Mouse (Mus musculus): ENCODE results near the gene Pnkd.
A peak's percentile ranks its signal among the peaks of the same experiment; 100 is the strongest.

The Pnkd gene

DNA sequence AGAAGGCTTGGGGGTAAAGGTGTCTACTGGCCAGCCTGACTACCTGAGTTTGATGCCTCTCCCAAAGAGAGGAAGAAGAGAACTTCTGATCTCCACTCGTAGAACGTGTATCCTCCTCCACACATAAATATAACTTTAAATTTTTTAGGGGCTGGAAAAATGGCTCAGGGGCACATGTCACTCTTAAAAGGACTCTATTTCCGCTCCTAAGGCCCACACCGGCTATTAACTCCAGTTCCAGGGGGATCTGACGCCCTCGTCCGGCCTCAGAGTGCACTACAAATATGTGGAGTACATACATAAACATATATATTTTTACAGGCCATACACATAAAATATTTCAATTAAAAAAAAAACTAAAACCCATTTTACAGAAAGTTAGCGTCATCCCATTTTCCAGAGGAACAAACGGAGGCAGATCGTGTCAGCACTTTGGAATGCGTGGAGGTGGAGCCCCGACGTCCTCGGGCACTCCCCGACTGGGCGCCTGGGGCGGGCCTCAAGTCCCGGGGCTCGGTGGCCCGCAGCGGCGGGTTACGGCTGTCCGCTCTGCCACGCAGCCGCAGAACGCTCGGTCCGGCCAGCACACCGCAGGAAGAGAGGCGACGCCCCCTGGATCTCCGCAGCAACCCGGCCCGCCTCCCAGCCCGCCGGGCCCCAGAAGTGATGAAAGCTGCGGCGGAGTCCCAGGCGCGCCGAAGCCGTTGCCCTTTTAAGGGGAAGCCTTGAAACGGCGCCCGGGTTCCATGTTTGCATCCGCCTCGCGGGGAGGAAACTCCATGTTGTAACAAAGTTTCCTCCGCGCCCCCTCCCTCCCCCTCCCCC lies 106.4 kb downstream of the Pnkd start, which contains the start of gene Ctdsp1:
Gene Ctdsp1 (plus strand): TSS at position 586 of the 825 bp plus-strand sequence.
- DNase-seq: peak; percentile 97

DNA sequence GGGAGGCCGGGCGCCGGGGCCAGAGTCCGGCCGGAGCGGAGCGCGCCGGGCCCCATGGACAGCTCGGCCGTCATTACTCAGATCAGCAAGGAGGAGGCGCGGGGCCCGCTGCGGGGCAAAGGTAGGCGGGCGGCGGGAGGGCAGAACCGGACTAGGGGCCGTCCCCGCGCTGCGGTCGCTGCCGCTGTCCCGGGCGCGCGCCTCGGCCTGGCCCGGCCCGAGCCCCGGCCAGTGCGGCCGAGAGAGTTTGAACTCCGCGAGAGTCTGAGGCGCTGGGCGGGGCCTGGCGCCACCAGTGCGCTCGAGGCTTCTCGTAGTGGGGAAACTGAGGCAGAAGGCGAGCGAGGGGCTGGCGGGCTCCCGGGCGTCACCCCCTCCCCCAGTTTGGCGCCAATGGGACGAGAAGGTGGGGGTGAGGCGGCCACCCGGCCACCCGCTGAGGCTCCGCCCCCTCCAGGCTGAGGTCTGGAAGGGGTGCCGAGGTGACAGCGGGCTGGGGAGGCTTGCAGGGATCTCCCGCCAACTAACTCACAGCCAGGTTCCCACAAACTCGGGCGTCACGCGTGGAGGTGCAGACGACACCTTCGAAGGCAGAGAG lies 107.2 kb downstream of the Pnkd start:
- peak; percentile 85 for DNase-seq

DNA sequence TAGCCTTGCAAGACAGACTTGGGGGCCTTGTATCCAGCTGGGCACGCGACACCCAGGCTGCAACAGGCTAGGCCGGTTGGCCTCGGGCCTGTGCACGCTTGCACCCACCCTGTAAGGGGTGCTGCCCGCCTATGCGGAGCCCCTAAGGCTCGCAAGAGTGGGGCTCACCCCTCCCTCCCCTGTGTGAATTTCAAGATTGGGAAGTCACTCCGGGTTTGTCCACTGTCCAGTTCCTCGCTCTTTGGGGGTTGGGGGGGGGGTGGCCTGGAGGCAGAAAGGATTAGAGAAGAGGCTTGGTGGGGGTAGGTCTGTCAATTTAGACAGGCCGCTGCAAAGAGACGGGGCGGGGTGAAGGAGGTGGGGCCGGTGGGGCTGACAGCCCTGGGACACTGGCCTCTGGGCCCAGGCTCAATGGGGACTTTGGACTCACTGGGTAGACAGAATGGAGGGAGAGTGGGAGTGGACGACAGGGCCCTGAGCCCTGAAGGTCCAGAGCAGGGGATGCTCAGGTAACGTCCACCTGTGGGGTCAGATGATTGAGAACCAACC lies 107.8 kb downstream of the Pnkd start:
- peak; percentile 61 for DNase-seq

DNA sequence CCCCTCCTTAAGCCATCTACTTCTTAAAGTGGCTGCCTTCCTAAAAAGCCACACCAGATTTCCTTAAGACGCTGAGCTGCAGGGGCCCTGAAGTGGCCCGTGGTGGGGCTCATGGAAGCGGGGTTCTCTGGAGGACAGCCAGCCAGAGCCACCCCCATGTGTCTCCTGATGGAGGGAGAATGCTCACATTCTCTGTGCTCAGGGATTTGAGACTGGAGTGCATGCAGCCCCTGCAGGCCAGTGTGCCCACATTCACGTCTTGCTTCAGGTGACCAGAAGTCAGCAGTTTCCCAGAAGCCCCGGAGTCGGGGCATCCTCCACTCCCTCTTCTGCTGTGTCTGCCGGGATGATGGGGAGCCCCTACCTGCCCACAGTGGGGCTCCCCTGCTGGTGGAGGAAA lies 108.3 kb downstream of the Pnkd start:
- DNase-seq: peak; percentile 65

DNA sequence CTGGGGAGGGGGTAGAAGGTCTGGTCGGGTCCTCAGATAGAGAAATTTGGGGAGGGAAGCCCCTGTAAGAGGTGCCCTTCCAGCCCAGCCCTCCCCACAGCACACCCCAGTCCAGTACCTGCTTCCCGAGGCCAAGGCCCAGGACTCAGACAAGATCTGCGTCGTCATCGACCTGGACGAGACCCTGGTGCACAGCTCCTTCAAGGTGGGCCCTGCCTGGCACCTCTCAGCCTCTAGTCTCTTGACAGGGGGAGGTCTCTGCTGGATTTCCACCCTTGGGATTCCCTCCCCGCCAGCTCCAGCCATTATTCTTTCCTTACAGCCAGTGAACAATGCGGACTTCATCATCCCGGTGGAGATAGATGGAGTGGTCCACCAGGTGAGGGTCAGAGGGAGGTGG lies 109.0 kb downstream of the Pnkd start:
- DNase-seq: peak; percentile 52

DNA sequence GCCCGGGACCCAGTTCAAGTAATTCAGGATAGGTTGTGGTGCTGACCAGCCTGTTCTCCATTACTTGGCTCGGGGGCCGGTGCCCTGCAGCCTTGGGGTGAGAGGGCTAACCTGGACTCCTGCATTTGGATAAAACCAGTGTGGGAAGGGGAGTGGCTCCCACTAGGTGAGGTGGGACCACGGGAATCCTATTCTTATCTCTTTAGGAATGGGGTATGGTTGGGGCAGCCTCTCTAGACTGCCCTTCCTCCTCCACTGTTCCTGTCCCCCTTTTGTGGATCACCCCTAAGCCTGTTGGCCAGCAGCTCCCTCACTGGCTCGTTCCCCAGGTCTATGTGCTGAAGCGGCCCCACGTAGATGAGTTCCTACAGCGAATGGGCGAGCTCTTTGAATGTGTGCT lies 109.6 kb downstream of the Pnkd start:
- DNase-seq: peak; percentile 52

DNA sequence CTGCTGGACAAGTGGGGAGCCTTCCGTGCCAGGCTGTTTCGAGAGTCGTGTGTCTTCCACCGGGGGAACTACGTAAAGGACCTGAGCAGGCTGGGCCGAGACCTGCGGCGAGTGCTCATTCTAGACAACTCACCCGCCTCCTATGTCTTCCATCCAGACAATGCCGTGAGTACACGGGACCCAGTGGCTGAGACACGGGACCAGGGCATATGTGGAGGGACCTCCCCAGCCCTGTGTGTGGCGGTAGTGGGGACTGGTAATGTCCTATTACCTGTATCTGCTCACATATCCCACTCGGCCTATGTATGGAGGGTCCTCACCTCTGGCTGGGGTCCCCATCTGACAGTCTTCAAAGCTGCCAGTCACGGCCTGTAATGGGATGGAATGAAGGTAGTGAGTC lies 110.1 kb downstream of the Pnkd start:
- DNase-seq: peak; percentile 34

DNA sequence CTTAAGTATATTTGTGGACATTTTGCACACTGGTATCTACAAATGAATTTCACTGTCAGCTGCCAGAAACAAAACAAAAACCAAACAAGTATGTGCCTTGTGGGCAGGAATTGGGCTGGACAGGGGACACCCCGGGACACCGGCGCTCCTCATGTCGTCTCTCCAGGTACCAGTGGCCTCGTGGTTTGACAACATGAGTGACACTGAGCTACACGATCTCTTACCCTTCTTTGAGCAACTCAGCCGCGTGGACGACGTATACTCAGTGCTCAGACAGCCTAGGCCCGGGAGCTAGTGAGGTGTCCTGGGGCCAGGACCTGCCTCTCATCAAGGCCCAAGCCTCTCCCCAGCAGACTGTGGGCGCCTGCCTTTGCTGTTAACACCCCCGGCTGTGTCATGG lies 110.6 kb downstream of the Pnkd start:
- peak; percentile 47 for DNase-seq

DNA sequence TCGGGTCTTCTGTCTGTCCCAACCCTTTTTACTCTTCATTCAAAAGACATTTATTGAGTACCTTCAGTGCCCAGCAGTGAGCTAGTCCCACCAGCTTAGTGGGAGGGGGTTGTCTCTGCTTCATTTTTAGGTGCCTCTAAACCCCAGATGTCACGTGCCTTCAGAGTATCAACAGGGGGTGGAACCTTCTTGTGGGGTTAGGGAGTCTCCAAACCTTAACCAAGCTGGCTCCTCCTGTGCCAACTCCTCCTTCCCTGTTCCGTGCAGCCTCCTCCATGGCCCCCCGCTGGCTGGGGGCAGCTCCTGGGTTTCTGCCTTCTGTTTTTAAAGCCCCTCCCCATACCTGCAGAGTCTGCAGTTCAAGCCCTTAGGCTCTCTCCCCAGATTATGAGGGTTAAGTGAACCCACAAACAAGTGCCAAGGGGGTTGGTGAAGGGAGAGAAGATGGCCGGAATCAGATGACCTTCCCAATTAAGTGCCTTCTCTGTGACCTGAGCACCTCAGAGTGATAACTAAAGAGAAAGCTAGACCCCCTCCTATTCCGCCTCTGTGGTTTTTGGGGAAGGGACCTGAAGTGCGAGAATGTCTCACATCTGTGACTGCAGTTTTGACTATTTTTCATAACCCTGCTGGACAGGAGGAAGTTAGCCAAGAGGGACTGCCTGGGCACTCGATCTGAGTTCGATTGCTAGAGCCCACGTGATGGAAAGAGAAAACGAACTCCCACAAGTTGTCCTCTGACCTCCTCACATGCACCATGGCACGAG lies 111.9 kb downstream of the Pnkd start:
- DNase-seq: peak; percentile 61

DNA sequence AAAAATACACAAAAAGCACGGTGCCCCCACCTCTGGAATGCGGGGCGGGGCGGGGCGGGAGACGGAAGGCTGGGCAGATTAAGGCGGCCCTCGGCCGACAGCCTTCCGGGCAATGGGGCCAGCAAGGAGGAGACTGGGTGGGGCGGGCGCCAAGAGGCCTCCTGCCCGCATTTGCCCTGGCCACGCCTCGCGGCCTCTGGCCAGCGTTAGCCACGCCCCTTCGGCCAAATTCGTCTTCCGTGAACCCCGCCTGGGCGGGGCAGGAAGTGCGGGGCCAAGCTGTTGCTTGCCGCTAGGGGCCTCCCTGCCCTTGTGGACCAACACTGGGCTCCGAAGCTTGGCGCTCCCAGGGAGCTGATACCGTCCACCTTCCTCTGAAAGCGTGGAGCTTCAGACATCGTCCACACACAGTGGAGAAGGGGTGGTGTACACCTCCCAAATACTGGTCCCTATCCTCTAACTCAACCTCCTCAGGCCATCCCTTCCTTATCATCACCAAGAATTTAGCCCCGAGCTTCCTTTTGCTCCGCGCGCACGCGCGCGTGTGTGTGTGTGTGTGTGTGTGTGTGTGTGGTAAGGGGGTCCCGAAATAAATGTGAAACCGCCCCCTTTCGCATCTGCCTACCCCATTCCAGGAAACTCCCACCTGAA lies 112.7 kb downstream of the Pnkd start:
- peak; percentile 97 for DNase-seq

DNA sequence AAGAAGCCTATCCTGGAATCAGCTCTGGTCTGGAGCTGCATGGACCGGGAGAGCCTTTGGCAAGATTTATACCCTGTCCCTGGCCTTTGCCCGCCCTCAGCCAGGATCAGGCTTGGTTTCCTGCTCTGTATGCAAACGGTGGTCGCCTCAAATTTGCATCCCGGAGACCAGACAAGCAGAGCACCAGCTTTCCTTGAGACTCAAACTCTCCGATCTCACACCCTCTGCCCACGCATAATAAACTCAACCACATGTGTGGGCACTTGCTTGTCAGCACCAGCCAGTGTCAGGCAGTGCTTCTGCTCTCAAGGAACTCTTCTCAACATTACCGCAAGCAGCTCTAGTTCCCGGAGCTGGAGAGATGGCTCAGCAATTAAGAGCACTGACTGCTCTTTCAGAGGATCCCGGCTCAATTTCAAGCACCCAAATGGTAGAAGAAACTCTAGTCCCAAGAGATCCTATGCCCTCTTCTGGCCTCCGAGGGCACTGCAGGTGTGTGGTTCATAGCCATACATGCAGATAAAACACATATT lies 113.3 kb downstream of the Pnkd start:
- DNase-seq: peak; percentile 79

DNA sequence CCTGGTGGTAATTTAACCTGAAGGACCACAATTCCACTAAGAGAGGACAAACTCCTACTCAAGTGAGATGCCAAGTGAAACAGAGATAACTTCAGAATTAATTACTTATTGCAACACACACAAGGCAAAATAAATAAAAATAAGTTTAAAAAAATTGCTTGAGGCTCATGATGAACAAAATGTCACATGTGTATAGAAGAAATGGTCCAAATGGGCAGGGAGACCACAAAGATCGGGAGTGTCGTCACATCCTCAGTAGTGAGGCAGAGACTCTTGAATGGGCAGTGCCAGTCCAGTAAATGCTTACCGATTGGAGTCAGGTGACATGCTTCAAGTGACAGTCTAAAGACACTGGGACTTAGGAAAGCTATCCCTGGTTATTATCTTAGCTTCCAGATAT lies 115.8 kb downstream of the Pnkd start:
- DNase-seq: no peak

DNA sequence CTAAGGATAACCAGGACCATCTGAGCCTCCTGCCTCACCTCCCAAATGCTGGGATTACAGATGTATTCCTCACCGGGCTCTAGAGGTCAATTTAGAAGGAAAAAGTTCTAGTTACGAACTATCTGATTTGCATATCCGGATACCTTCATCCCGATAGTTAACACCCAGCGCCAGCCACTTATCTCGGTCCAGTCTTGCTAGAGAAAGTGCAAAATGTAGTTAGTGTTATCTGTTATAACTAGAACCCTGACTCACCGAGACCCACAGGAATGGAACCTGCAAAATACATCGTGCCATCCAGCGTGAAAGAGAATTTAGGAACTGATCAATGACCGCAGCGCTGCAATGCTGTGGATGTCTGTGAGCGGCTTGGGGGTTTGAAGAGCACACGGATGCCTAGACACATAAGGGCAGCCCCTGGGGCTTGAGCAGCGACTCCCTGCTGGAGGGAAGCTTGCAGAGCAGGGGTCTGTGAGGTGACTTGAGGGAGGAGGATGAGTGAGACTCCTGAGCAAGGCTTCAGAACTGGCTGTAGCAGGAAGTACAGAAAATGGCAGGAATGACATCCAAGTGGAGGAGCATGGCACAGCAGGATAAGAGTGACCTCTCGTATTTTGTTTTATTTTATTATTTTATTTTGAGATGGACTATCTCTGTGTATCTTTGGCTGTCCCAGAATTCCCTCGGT lies 116.4 kb downstream of the Pnkd start:
- DNase-seq: no peak

All from cerebellum, adult 9-11 months (tissue).